Mouse (Mus musculus) embryo, embryonic 10.5 days (tissue): ENCODE data around the gene Gm10053.

Source experiments
- DNase-seq: peaks from one replicate; pipeline ENCODE4 v3.0.0-alpha.2; 2015; ENCODE audit warnings: low spot score

Gm10053 gene

GRCm38 (mm10) chr19:24899578-24900544, 24.4 kb downstream of the Gm10053 start:
- peak; percentile 54 for DNase-seq

- DNase-seq, result peak; percentile 34
Observed at GRCm38 (mm10) chr19:24900581-24901220, 25.2 kb downstream of the Gm10053 start, which contains the start of gene Foxd4. Gene Foxd4, minus strand, starts transcription at chr19:24901197.

GRCm38 (mm10) chr19:24901666-24902065, 26.2 kb downstream of the Gm10053 start:
- DNase-seq, result peak; percentile 17

GRCm38 (mm10) chr19:24902256-24902655, 26.8 kb downstream of the Gm10053 start:
- no peak for DNase-seq

- DNase-seq, result no peak
Observed at GRCm38 (mm10) chr19:24902821-24903220, 27.3 kb downstream of the Gm10053 start.

GRCm38 (mm10) chr19:24907655-24908054, 32.2 kb downstream of the Gm10053 start:
- no peak for DNase-seq

- DNase-seq, result no peak
Observed at GRCm38 (mm10) chr19:24908385-24909155, 33.1 kb downstream of the Gm10053 start.

- DNase-seq, result no peak
Observed at GRCm38 (mm10) chr19:24920866-24921265, 45.4 kb downstream of the Gm10053 start.
